ENCODE assay signal across 11 mouse cellular contexts in genomic region chr17:10398871-10399270, GRCm38 (mm10).
DNase-seq lines count a peak whose midpoint lies in the region; ATAC-seq and TF ChIP-seq lines count a peak whose summit lies in the region.
"Had no signal": no experiment of that assay in that cellular context is flagged by ENCODE, and none has a peak within 500 bp of the region (broad histone marks: within the 10 kb centered on the region; RNA-seq: fewer than 3 reads in every experiment).

No protein-coding gene starts in this region.

- H3K9ac ChIP-seq in forebrain, embryonic 13.5 days = no peak overlapping the region
- H3K9ac ChIP-seq in limb, embryonic 12.5 days (replicated peaks) = no peak overlapping the region
- H3K9ac ChIP-seq: liver, postnatal 0 days had no signal

- no peaks in the 10 kb centered on the region for H3K27me3 ChIP-seq in forebrain, embryonic 13.5 days
- H3K27me3 ChIP-seq in limb, embryonic 12.5 days = no peaks in the 10 kb centered on the region

- H3K9me3 ChIP-seq in forebrain, embryonic 13.5 days (replicated peaks) = no peaks in the 10 kb centered on the region
- no peaks in the 10 kb centered on the region for H3K9me3 ChIP-seq in limb, embryonic 12.5 days

- H3K36me3 ChIP-seq in forebrain, embryonic 13.5 days (ENCODE audit: poor library complexity, severe bottlenecking) = no peaks in the 10 kb centered on the region
- H3K36me3 ChIP-seq in limb, embryonic 12.5 days = no peaks in the 10 kb centered on the region

- H3K4me3 ChIP-seq in layer of hippocampus, adult 2 months = no peak overlapping the region
- H3K4me3 ChIP-seq in brown adipose tissue, adult 24 weeks (ENCODE audit: insufficient read depth, low read depth, low read length) = no peak overlapping the region
- H3K4me3 ChIP-seq in forebrain, embryonic 13.5 days = no peak overlapping the region
- no peak overlapping the region for H3K4me3 ChIP-seq in limb, embryonic 12.5 days (replicated peaks)

- no peak for TF ChIP-seq CTCF in layer of hippocampus, adult 2 months (conservative IDR thresholded peaks at IDR 0.05)

- peaks cover 32% of the 10 kb centered on the region for H3K4me1 ChIP-seq in brown adipose tissue, adult 24 weeks (ENCODE audit: control insufficient read depth, insufficient read depth, insufficient read length, low read length)
- peaks cover 34% of the 10 kb centered on the region for H3K4me1 ChIP-seq in forebrain, embryonic 13.5 days
- H3K4me1 ChIP-seq in limb, embryonic 12.5 days (replicated peaks) = peaks cover 44% of the 10 kb centered on the region

- DNase-seq in layer of hippocampus, adult 2 months (ENCODE audit: low spot score in 2 of 2) = peak in 1 of 2 experiments; percentile 6
- DNase-seq in layer of hippocampus, adult 9-10 months (ENCODE audit: low spot score) = no peak
- no peak for DNase-seq in cerebellum, adult 8-10 months
- DNase-seq in thymus, postnatal 25 days = no peak
- DNase-seq: adrenal gland, postnatal 36 days; cerebellum, adult 18-20 months; kidney, postnatal 25 days; liver, postnatal 0 days had no signal

- peak overlapping the region; percentile 91 for H3K27ac ChIP-seq in layer of hippocampus, adult 2 months
- 0 out of 2 replicates have a peak overlapping the region, but pooled peaks have one; percentile 77 for H3K27ac ChIP-seq in brown adipose tissue, adult 24 weeks (replicated peaks; ENCODE audit: low read depth, low read length)
- H3K27ac ChIP-seq in forebrain, embryonic 13.5 days = peak overlapping the region; percentile 45; the same call in 1 of the 2 replicates
- H3K27ac ChIP-seq in limb, embryonic 12.5 days = peak overlapping the region; percentile 90

- H3K4me2 ChIP-seq in forebrain, embryonic 13.5 days = no peak overlapping the region
- H3K4me2 ChIP-seq in limb, embryonic 12.5 days = no peak overlapping the region

- 27% methylated on average over 5 of the region's 5 CpGs for WGBS in forebrain, embryonic 13.5 days
- 37% methylated on average over 5 of the region's 5 CpGs for WGBS in limb, embryonic 12.5 days

- ATAC-seq in forebrain, embryonic 13.5 days = peak; percentile 34; the same call in 1 of the 2 replicates
- peak; percentile 65; the same call in 1 of the 2 replicates for ATAC-seq in limb, embryonic 12.5 days (ENCODE audit: insufficient number of reproducible peaks, insufficient read depth, low FRiP score, low TSS enrichment, low read depth)
- ATAC-seq: liver, postnatal 0 days had no signal
